In genomic region chr10:128368402-128369217, GRCm38 (mm10) we compare ENCODE assay signal across 8 mouse cellular contexts. TPM values are rescaled to one million over a fixed set of nuclear protein-coding genes. Genes with fewer than 3 reads are reported as not detected.
DNase-seq lines count a peak whose midpoint lies in the region; ATAC-seq lines count a peak whose summit lies in the region.

TSS of gene Coq10a (minus strand) at chr10:128368997.

- H3K9me3 ChIP-seq in heart, embryonic 14.5 days (ENCODE audit: control insufficient read depth, low read length): no peaks in the 10 kb centered on the region
- no peaks in the 10 kb centered on the region for H3K9me3 ChIP-seq in liver, embryonic 13.5 days (replicated peaks)
- H3K9me3 ChIP-seq in stomach, embryonic 16.5 days (replicated peaks; ENCODE audit: control insufficient read depth, low read length): no peaks in the 10 kb centered on the region

- peak within 1 kb of the TSS; percentile 88 to 90 for H3K27ac ChIP-seq in heart, embryonic 14.5 days (replicated peaks in 1 of 2; ENCODE audit: control insufficient read depth in 1 of 2, insufficient read depth in 1 of 2, low read depth in 2 of 2, low read length in 2 of 2)
- peak within 1 kb of the TSS; percentile 95 for H3K27ac ChIP-seq in liver, embryonic 13.5 days
- peak within 1 kb of the TSS; percentile 87 for H3K27ac ChIP-seq in stomach, embryonic 16.5 days (ENCODE audit: low read length)

- WGBS in heart, embryonic 14.5 days: under 1% methylated on average over 77 of the region's 87 CpGs
- under 1% methylated on average over 85 of the region's 87 CpGs for WGBS in liver, embryonic 13.5 days (ENCODE audit: insufficient replicate concordance)
- WGBS in stomach, embryonic 16.5 days: under 1% methylated on average over 70 of the region's 87 CpGs

- peaks cover 17% of the 10 kb centered on the region for H3K36me3 ChIP-seq in heart, embryonic 14.5 days (ENCODE audit: control insufficient read depth, insufficient read depth, low read length)
- H3K36me3 ChIP-seq in liver, embryonic 13.5 days: peaks cover 22% of the 10 kb centered on the region
- peaks cover under 1% of the 10 kb centered on the region; the same call in 1 of the 2 replicates for H3K36me3 ChIP-seq in stomach, embryonic 16.5 days (ENCODE audit: control insufficient read depth, insufficient read depth, low read length)

- peak; percentile 85 for ATAC-seq in CD4-positive, CD25-positive, alpha-beta regulatory T cell, adult 4 months
- peak; percentile 96 for ATAC-seq in heart, embryonic 14.5 days (ENCODE audit: insufficient number of reproducible peaks, insufficient read depth, low FRiP score, low read depth)
- ATAC-seq in liver, embryonic 13.5 days (ENCODE audit: low read depth): peak; percentile 88
- ATAC-seq in stomach, embryonic 16.5 days (ENCODE audit: insufficient read depth, low FRiP score): peak; percentile 93

- H3K27me3 ChIP-seq in heart, embryonic 14.5 days (ENCODE audit: control insufficient read depth, insufficient read depth, low read length): no peaks in the 10 kb centered on the region
- no peaks in the 10 kb centered on the region for H3K27me3 ChIP-seq in liver, embryonic 13.5 days
- H3K27me3 ChIP-seq in stomach, embryonic 16.5 days (ENCODE audit: control insufficient read depth, insufficient read depth, low read length): no peaks in the 10 kb centered on the region

- H3K9ac ChIP-seq in heart, embryonic 14.5 days (ENCODE audit: low read length): peak within 1 kb of the TSS; percentile 78
- peak within 1 kb of the TSS; percentile 86 for H3K9ac ChIP-seq in liver, embryonic 13.5 days
- peak within 1 kb of the TSS; percentile 78 for H3K9ac ChIP-seq in stomach, embryonic 16.5 days (ENCODE audit: low read length)

- H3K4me2 ChIP-seq in heart, embryonic 14.5 days (ENCODE audit: low read length): peak within 1 kb of the TSS; percentile 89
- peak within 1 kb of the TSS; percentile 97 for H3K4me2 ChIP-seq in liver, embryonic 13.5 days
- peak within 1 kb of the TSS; percentile 86 for H3K4me2 ChIP-seq in stomach, embryonic 16.5 days (ENCODE audit: low read depth, low read length)

- peak; percentile 66 for DNase-seq in c-Kit-negative CD71-positive TER-119-positive erythroid progenitor cells, embryonic 14.5 days (ENCODE audit: low read depth, low spot score)
- DNase-seq in fibroblast of lung, adult 2 months (ENCODE audit: low read depth): peak; percentile 65
- peak; percentile 95 for DNase-seq in kidney, postnatal 14 days
- DNase-seq in liver, embryonic 13.5 days: peak; percentile 80
- DNase-seq in neural tube, embryonic 10.5 days (ENCODE audit: extremely low spot score, low spot score): peak; percentile 91

- peak within 1 kb of the TSS; percentile 68 to 69 for H3K4me3 ChIP-seq in heart, embryonic 14.5 days (ENCODE audit: control insufficient read depth in 1 of 2, insufficient read depth in 1 of 2, low read depth in 1 of 2, low read length in 2 of 2)
- H3K4me3 ChIP-seq in liver, embryonic 13.5 days (replicated peaks): peak within 1 kb of the TSS; percentile 81
- H3K4me3 ChIP-seq in stomach, embryonic 16.5 days (replicated peaks; ENCODE audit: low read length): peak within 1 kb of the TSS; percentile 75

- peaks cover 8 to 16% of the 10 kb centered on the region in 2 experiments for H3K4me1 ChIP-seq in heart, embryonic 14.5 days (ENCODE audit: control insufficient read depth in 2 of 2, insufficient read depth in 2 of 2, low read length in 2 of 2)
- H3K4me1 ChIP-seq in liver, embryonic 13.5 days (replicated peaks): peaks cover 42% of the 10 kb centered on the region
- peaks cover 3% of the 10 kb centered on the region for H3K4me1 ChIP-seq in stomach, embryonic 16.5 days (ENCODE audit: control insufficient read depth, insufficient read depth, low read length)

RNA-seq across cellular contexts. Expression of gene Coq10a, which starts in this region (rescaled TPM):
- 10 to 100 TPM; 14.5 to 15.7 TPM for polyA plus RNA-seq in CD4-positive, CD25-positive, alpha-beta regulatory T cell, adult 4 months (2017; shearing (Covaris generic))
- 23.5 TPM in 2 replicates for polyA plus RNA-seq in heart, embryonic 14.5 days (2014; fragmentation: Nextera tagmentation; extraction: Ambion mirVana)
- polyA plus RNA-seq in liver, embryonic 13.5 days (2015; fragmentation: Nextera tagmentation; extraction: Ambion mirVana): 4.6 and 4.8 TPM in 2 replicates
- 3.4 and 3.5 TPM in 2 replicates for polyA plus RNA-seq in stomach, embryonic 16.5 days (2015; fragmentation: Nextera tagmentation; extraction: Ambion mirVana)

Comparison
In these comparisons a context has a peak if more than half of its experiments do, and no peak if none do; other contexts are left out.
1. Peak in every context shown above with its lines: DNase-seq, ATAC-seq, H3K4me3 ChIP-seq and H3K27ac ChIP-seq.